Mouse (Mus musculus) cerebellum, adult 2 months (tissue): ENCODE results near the gene Mon1a. TPM values are rescaled to one million over a fixed set of nuclear protein-coding genes. Genes with fewer than 3 reads are reported as not detected.

Experiments used
- DNase-seq, 2 experiments: peaks; one replicate each; pipeline ENCODE4 v3.0.0; 2021
- H3K27ac ChIP-seq: fragments of 200-500 bp; 2 replicates; pipeline ENCODE4 v1.5.1; 2012; ENCODE audit warnings: low read length, control low read depth, inconsistent platforms; ENCODE audit not compliant: insufficient read depth
- H3K27me3 ChIP-seq: fragments of 200-500 bp; 2 replicates; pipeline ENCODE4 v1.6.1; 2012; ENCODE audit warnings: inconsistent platforms, mild to moderate bottlenecking, low read length, moderate library complexity; ENCODE audit not compliant: control insufficient read depth, insufficient read depth
- H3K4me1 ChIP-seq: fragments of 200-500 bp; 2 replicates; pipeline ENCODE4 v1.6.1; 2011; ENCODE audit warnings: low read length; ENCODE audit not compliant: control insufficient read depth, insufficient read depth
- H3K4me3 ChIP-seq: fragments of 200-500 bp; replicated peaks from 2 replicates; pipeline ENCODE3; 2011; ENCODE audit warnings: mild to moderate bottlenecking, low read depth, low read length, control low read depth; ENCODE audit not compliant: insufficient read depth
- CTCF ChIP-seq: fragments of 200-500 bp; IDR thresholded peaks from 2 replicates; pipeline ENCODE4 v1.5.1; 2011; ENCODE audit warnings: low read depth, mild to moderate bottlenecking, control low read depth, low read length, moderate library complexity, borderline replicate concordance; ENCODE audit not compliant: insufficient read depth
- POLR2A ChIP-seq: fragments of 200-500 bp; IDR thresholded peaks from 2 replicates; pipeline ENCODE4 v1.6.1; 2011; ENCODE audit warnings: low read length, control low read depth, borderline replicate concordance; ENCODE audit not compliant: insufficient read depth
- WGBS: fragments of 180-500 bp; shearing (Covaris S2); methylation state at CpG from one replicate; pipeline ENCODE4 v1.1.7; 2018; 5-methylcytosine and 5-hydroxymethylcytosine counted together
- polyA plus RNA-seq: library from polyadenylated mRNA; depleted of rRNA; stranded (reverse); fragments of >200 nt; gene quantifications from 2 replicates; pipeline ENCODE4 v1.2.3, GENCODE M21; 2012

Mon1a gene
- polyA plus RNA-seq, 1 experiment, result 34.4 TPM

GRCm38 (mm10) chr9:107873137-107873536, 14.8 kb upstream of the Mon1a start, which contains the start of gene Rbm6:
Gene Rbm6, minus strand, starts transcription at chr9:107873237.
- DNase-seq, result no peak
- Histone ChIP-seq H3K27me3 (no peaks in the 10 kb centered on the region), H3K4me1 (no peaks in the 10 kb centered on the region), H3K27ac (peak within 1 kb of the TSS; percentile 72), H3K4me3 (peak within 1 kb of the TSS; percentile 97)
- WGBS, result 8% methylated on average over 14 of the region's 14 CpGs
- TF ChIP-seq CTCF (no peak), POLR2A (no peak)

DNA sequence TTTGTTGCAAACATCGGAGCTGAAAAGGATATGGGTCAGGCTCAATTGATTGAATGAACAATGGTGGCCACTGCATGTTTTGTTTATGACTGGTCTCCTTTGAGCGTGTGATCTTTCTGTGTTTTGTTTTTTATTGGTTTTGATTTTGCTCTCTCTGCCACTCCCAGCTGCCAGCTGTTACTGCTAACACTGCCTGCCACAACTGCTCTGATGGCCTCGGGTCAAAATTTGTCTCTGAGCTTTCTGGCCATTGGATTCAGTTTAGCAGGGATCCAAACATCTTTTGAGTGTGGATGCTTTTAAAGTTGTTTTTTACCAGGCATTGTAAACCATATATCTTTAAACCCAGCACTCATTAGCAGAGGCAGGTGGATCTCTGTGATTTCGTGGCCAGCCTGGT, 7.5 kb upstream of the Mon1a start:
- no peaks in the 10 kb centered on the region for H3K4me1 ChIP-seq
- H3K27me3 ChIP-seq, result no peaks in the 10 kb centered on the region
- DNase-seq, result no peak
- no peak overlapping the region for H3K4me3 ChIP-seq
- WGBS, result 57% methylated on average over 4 of the region's 4 CpGs
- no peak overlapping the region for H3K27ac ChIP-seq
- TF ChIP-seq POLR2A (no peak), CTCF (no peak)

GRCm38 (mm10) chr9:107888267-107888850, 408 bp downstream of the Mon1a start:
- Histone ChIP-seq H3K27ac (peak overlapping the region; percentile 84; the same call in 1 of the 2 replicates), H3K27me3 (no peaks in the 10 kb centered on the region), H3K4me1 (no peaks in the 10 kb centered on the region), H3K4me3 (peak overlapping the region; percentile 97)
- TF ChIP-seq POLR2A (no peak), CTCF (no peak)
- WGBS, result under 1% methylated on average over 18 of the region's 18 CpGs
- peak in 1 of 2 experiments; percentile 40 for DNase-seq

- no peak for TF ChIP-seq POLR2A
- TF ChIP-seq CTCF, result no peak
- Histone ChIP-seq H3K4me3 (no peak overlapping the region), H3K27me3 (no peaks in the 10 kb centered on the region), H3K27ac (no peak overlapping the region), H3K4me1 (no peaks in the 10 kb centered on the region)
- no peak for DNase-seq
- 88% methylated on average over 6 of the region's 6 CpGs for WGBS
Measured at GRCm38 (mm10) chr9:107890260-107890659, 2.3 kb downstream of the Mon1a start.

DNA sequence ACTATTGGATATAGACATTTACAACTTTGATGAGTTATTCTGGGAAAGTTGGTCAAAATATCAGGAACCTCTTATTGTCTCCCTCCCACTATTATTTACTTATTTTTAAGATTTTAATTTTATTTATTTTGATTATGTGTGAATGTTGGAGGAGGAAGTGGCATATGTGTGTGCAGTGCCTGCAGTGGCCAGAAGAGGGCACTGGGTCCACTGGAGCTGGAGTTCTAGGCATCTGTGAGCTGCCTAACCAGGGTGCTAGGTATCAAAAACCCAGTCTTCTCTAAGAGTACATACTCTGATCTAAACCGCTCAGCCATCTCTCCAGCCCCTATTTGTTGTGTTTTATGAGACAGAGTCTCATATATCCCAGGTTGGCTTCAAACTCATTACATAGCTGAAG, 3.1 kb downstream of the Mon1a start:
- Histone ChIP-seq H3K4me1 (no peaks in the 10 kb centered on the region), H3K4me3 (no peak overlapping the region), H3K27me3 (no peaks in the 10 kb centered on the region), H3K27ac (no peak overlapping the region)
- TF ChIP-seq CTCF (peak; percentile 35; the same call in 1 of the 2 replicates), POLR2A (no peak)
- DNase-seq, result no peak
- 100% methylated on average over 1 of the region's 1 CpGs for WGBS

- Histone ChIP-seq H3K4me3 (no peak overlapping the region), H3K27ac (no peak overlapping the region), H3K4me1 (peaks cover 9% of the 10 kb centered on the region; the same call in 1 of the 2 replicates), H3K27me3 (no peaks in the 10 kb centered on the region)
- peak in 1 of 2 experiments; percentile 46 for DNase-seq
- TF ChIP-seq CTCF (no peak), POLR2A (no peak)
- 59% methylated on average over 10 of the region's 10 CpGs for WGBS
Measured at GRCm38 (mm10) chr9:107898563-107898962, 10.6 kb downstream of the Mon1a start.

DNA sequence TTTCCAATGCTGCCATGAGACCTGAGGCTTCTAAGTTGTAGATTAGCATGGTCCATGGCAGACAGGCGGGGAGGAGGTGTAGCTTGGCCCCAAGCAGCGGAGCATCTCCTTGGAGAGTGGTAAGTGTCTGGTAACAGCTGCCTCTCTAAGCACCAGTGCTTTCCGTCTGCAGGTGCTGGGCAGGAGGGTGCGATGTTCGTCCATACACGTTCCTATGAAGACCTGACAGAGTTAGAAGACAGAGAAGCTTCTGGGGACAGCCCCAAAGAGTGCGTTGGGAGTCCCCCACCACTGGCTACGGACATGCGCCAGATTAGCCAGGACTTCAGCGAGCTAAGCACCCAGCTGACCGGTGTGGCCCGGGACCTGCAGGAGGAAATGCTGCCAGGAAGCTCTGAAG, 11.9 kb downstream of the Mon1a start:
- Histone ChIP-seq H3K27me3 (no peaks in the 10 kb centered on the region), H3K27ac (no peak overlapping the region), H3K4me1 (peaks cover 9% of the 10 kb centered on the region; the same call in 1 of the 2 replicates), H3K4me3 (no peak overlapping the region)
- WGBS, result 60% methylated on average over 12 of the region's 12 CpGs
- no peak for DNase-seq
- TF ChIP-seq CTCF (no peak), POLR2A (no peak)

DNA sequence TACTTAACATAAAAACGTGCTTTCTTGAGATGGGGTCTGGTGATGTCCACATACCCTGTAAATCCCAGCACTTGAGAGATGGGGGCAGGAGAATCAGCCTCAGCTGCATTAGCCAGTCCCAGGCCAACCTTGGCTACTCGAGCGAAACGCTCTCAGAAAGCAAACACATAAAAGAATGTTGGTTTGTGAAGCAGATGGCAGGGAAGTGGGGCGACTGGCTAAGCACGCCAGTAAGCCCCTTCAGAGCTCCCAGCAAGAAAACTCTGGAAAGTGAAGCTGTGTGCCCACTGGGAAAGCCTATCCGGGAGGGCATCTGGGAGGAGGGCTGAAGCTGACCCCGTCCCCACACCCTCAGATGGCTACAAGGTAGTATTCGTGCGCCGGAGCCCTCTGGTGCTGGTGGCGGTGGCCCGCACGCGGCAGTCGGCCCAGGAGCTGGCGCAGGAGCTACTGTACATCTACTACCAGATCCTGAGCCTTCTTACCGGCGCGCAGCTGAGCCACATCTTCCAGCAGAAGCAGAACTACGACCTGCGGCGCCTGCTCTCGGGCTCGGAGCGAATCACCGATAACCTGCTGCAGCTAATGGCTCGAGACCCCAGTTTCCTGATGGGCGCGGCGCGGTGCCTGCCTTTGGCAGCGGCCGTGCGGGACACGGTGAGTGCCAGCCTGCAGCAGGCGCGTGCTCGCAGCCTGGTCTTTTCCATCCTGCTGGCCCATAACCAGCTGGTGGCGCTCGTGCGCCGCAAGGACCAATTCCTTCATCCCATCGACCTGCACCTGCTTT, 13.1 kb downstream of the Mon1a start:
- DNase-seq, result peak; percentile 94 to 96
- Histone ChIP-seq H3K4me1 (peaks cover 9% of the 10 kb centered on the region; the same call in 1 of the 2 replicates), H3K27ac (0 out of 2 replicates have a peak overlapping the region, but pooled peaks have one; percentile 3), H3K27me3 (no peaks in the 10 kb centered on the region), H3K4me3 (peak overlapping the region; percentile 53)
- 5% methylated on average over 44 of the region's 44 CpGs for WGBS
- TF ChIP-seq CTCF (peak; percentile 84), POLR2A (peak; percentile 44; the same call in 1 of the 2 replicates)
